18 mouse cellular contexts compared by ENCODE assay signal in the genomic region with DNA sequence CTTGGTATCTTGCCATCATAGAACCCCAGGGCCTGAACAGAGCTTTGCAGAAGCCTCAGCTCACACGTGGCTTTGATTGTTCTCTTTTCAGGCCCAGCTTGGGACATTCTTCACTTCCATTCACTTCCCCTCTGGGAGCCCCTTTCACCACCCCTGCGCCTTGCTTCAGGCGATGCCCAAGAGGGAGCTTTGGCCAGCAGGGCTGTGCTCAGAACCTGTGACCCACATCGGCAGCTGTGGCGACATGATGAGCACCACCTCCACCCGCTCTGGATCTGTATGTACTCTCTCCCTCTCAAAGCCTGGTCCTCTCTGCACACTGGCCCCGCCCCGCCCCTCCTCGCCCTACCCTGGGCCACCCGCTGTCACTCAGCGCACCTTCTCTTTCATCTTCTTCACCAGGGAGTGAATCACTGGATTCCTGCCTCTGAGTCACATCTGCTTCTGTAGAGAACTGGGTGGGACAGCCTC. TPM values are rescaled to one million over a fixed set of nuclear protein-coding genes. Genes with fewer than 3 reads are reported as not detected.
DNase-seq lines count a peak whose midpoint lies in the region; ATAC-seq lines count a peak whose summit lies in the region.
"Had no signal": no experiment of that assay in that cellular context is flagged by ENCODE, and none has a peak within 500 bp of the region (broad histone marks: within the 10 kb centered on the region; RNA-seq: fewer than 3 reads in every experiment).

No protein-coding gene starts in this region.

- ATAC-seq in limb, embryonic 13.5 days (ENCODE audit: low FRiP score, low read depth), result peak; percentile 45; the same call in 1 of the 2 replicates
- peak; percentile 78 for ATAC-seq in intestine, embryonic 14.5 days (replicated peaks; ENCODE audit: low FRiP score, low TSS enrichment, low read depth)
- no peak for ATAC-seq in liver, embryonic 16.5 days (ENCODE audit: low read depth)
- ATAC-seq: forebrain, embryonic 15.5 days had no signal

- H3K9ac ChIP-seq in limb, embryonic 13.5 days, result no peak overlapping the region
- H3K9ac ChIP-seq in intestine, embryonic 14.5 days (ENCODE audit: low read length), result no peak overlapping the region
- H3K9ac ChIP-seq in liver, embryonic 16.5 days (ENCODE audit: low read depth, low read length), result peak overlapping the region; percentile 33; the same call in 1 of the 2 replicates
- H3K9ac ChIP-seq: forebrain, embryonic 15.5 days; limb, embryonic 12.5 days had no signal

- WGBS in limb, embryonic 13.5 days, result 28% methylated on average over 11 of the region's 11 CpGs
- WGBS in limb, embryonic 10.5 days, result 34% methylated on average over 11 of the region's 11 CpGs
- 33% methylated on average over 11 of the region's 11 CpGs for WGBS in intestine, embryonic 14.5 days
- 45% methylated on average over 11 of the region's 11 CpGs for WGBS in liver, embryonic 16.5 days (ENCODE audit: insufficient replicate concordance)

- DNase-seq in adrenal gland, postnatal 36 days, result peak; percentile 15 to 30
- no peak for DNase-seq in adrenal gland, postnatal 25 days
- DNase-seq in limb, embryonic 10.5 days (ENCODE audit: low spot score), result no peak
- DNase-seq in intestine, embryonic 14.5 days (ENCODE audit: low spot score), result peak; percentile 65
- DNase-seq in right cerebral cortex, adult 2 months (ENCODE audit: low spot score in 2 of 2), result no peak
- no peak for DNase-seq in gastrocnemius, postnatal 4 days (ENCODE audit: low spot score in 2 of 2)
- DNase-seq: cerebellum, adult 18-20 months; gastrocnemius, adult 2 months; kidney, postnatal 36 days; lung, postnatal 4 days; right cerebral cortex, postnatal 14 days; thymus, postnatal 36 days had no signal

- H3K36me3 ChIP-seq in limb, embryonic 13.5 days, result no peaks in the 10 kb centered on the region
- no peaks in the 10 kb centered on the region for H3K36me3 ChIP-seq in limb, embryonic 10.5 days
- H3K36me3 ChIP-seq in intestine, embryonic 14.5 days (ENCODE audit: control insufficient read depth, insufficient read depth, low read length), result peaks cover 12% of the 10 kb centered on the region; the same call in 1 of the 2 replicates
- no peaks in the 10 kb centered on the region; the same call in 1 of the 2 replicates for H3K36me3 ChIP-seq in liver, embryonic 16.5 days (ENCODE audit: control insufficient read depth, insufficient read depth)
- H3K36me3 ChIP-seq: forebrain, embryonic 15.5 days; limb, embryonic 12.5 days had no signal

- no peaks in the 10 kb centered on the region for H3K9me3 ChIP-seq in limb, embryonic 13.5 days
- H3K9me3 ChIP-seq in limb, embryonic 10.5 days (replicated peaks), result no peaks in the 10 kb centered on the region
- no peaks in the 10 kb centered on the region for H3K9me3 ChIP-seq in intestine, embryonic 14.5 days (ENCODE audit: control insufficient read depth, low read length)
- no peaks in the 10 kb centered on the region for H3K9me3 ChIP-seq in liver, embryonic 16.5 days (replicated peaks; ENCODE audit: control insufficient read depth, low read length)
- H3K9me3 ChIP-seq: forebrain, embryonic 15.5 days; limb, embryonic 12.5 days had no signal

- H3K4me1 ChIP-seq in limb, embryonic 13.5 days, result no peaks in the 10 kb centered on the region
- peaks cover 9% of the 10 kb centered on the region; the same call in 1 of the 2 replicates for H3K4me1 ChIP-seq in limb, embryonic 10.5 days
- peaks cover 13% of the 10 kb centered on the region for H3K4me1 ChIP-seq in intestine, embryonic 14.5 days (replicated peaks; ENCODE audit: control insufficient read depth, insufficient read depth, low read length)
- peaks cover 77% of the 10 kb centered on the region for H3K4me1 ChIP-seq in liver, embryonic 16.5 days (ENCODE audit: control insufficient read depth, low read depth, low read length)
- H3K4me1 ChIP-seq: forebrain, embryonic 15.5 days; limb, embryonic 12.5 days had no signal

- H3K27me3 ChIP-seq in limb, embryonic 13.5 days, result no peaks in the 10 kb centered on the region
- 0 out of 2 replicates have a peak, but pooled peaks cover 3% of the 10 kb centered on the region for H3K27me3 ChIP-seq in limb, embryonic 10.5 days (ENCODE audit: low read depth, poor library complexity, severe bottlenecking)
- H3K27me3 ChIP-seq in intestine, embryonic 14.5 days (replicated peaks; ENCODE audit: control insufficient read depth, insufficient read depth, low read length), result no peaks in the 10 kb centered on the region
- H3K27me3 ChIP-seq in liver, embryonic 16.5 days (ENCODE audit: control insufficient read depth, insufficient read depth, low read depth, low read length), result no peaks in the 10 kb centered on the region
- H3K27me3 ChIP-seq: forebrain, embryonic 15.5 days; limb, embryonic 12.5 days had no signal

- no peak overlapping the region for H3K27ac ChIP-seq in limb, embryonic 13.5 days
- H3K27ac ChIP-seq in limb, embryonic 10.5 days, result no peak overlapping the region
- H3K27ac ChIP-seq in intestine, embryonic 14.5 days (ENCODE audit: low read depth), result no peak overlapping the region
- peak overlapping the region; percentile 41; the same call in 1 of the 2 replicates for H3K27ac ChIP-seq in liver, embryonic 16.5 days (ENCODE audit: low read length)
- H3K27ac ChIP-seq: forebrain, embryonic 15.5 days; gastrocnemius, adult 2 months; limb, embryonic 12.5 days had no signal

- H3K4me3 ChIP-seq in limb, embryonic 13.5 days, result no peak overlapping the region
- H3K4me3 ChIP-seq in limb, embryonic 10.5 days, result no peak overlapping the region
- no peak overlapping the region for H3K4me3 ChIP-seq in intestine, embryonic 14.5 days (ENCODE audit: low read depth, low read length)
- no peak overlapping the region for H3K4me3 ChIP-seq in liver, embryonic 16.5 days (ENCODE audit: low read depth, low read length)
- H3K4me3 ChIP-seq: forebrain, embryonic 15.5 days; gastrocnemius, adult 2 months; limb, embryonic 12.5 days had no signal

- no peak overlapping the region for H3K4me2 ChIP-seq in limb, embryonic 13.5 days (replicated peaks)
- peak overlapping the region; percentile 22; the same call in 1 of the 2 replicates for H3K4me2 ChIP-seq in intestine, embryonic 14.5 days (ENCODE audit: low read length)
- H3K4me2 ChIP-seq in liver, embryonic 16.5 days (ENCODE audit: low read depth, low read length), result peak overlapping the region; percentile 37; the same call in 1 of the 2 replicates
- H3K4me2 ChIP-seq: forebrain, embryonic 15.5 days; limb, embryonic 12.5 days had no signal

RNA-seq across cellular contexts. Expression of gene AA986860, which starts 5.7 kb away (rescaled TPM):
- 10 to 100 TPM in 1 of 2 experiments, 1 to 10 TPM in 1; 2.7 to 13.1 TPM for total RNA-seq in adrenal gland, postnatal 36 days (2021)
- total RNA-seq in adrenal gland, postnatal 25 days (2021), result 2.5 and 3.4 TPM in 2 replicates
- 1.2 and 1.3 TPM in 2 replicates for polyA plus RNA-seq in limb, embryonic 13.5 days (2015; fragmentation: Nextera tagmentation; extraction: Ambion mirVana)
- polyA plus RNA-seq in limb, embryonic 10.5 days (2016; fragmentation: Nextera tagmentation; extraction: Ambion mirVana), result 0.23 and 0.38 TPM in 2 replicates
- polyA plus RNA-seq in intestine, embryonic 14.5 days (2014; fragmentation: Nextera tagmentation; extraction: Ambion mirVana), result 55.7 and 61.4 TPM in 2 replicates
- 6.2 and 7.3 TPM in 2 replicates for polyA plus RNA-seq in liver, embryonic 16.5 days (2015; fragmentation: Nextera tagmentation; extraction: Ambion mirVana)
- 1 to 10 TPM; 1.0 to 1.2 TPM for total RNA-seq in gastrocnemius, postnatal 4 days (2021)

RNA-seq across cellular contexts. Expression of gene Pfkfb2, which starts 8.4 kb away (rescaled TPM):
- 10 to 100 TPM; 27.2 to 48.8 TPM for total RNA-seq in adrenal gland, postnatal 36 days (2021)
- 29.3 and 34.7 TPM in 2 replicates for total RNA-seq in adrenal gland, postnatal 25 days (2021)
- 8.7 and 9.4 TPM in 2 replicates for polyA plus RNA-seq in limb, embryonic 13.5 days (2015; fragmentation: Nextera tagmentation; extraction: Ambion mirVana)
- 3.4 and 5.1 TPM in 2 replicates for polyA plus RNA-seq in limb, embryonic 10.5 days (2016; fragmentation: Nextera tagmentation; extraction: Ambion mirVana)
- polyA plus RNA-seq in intestine, embryonic 14.5 days (2014; fragmentation: Nextera tagmentation; extraction: Ambion mirVana), result 9.4 and 9.8 TPM in 2 replicates
- 5.1 and 5.2 TPM in 2 replicates for polyA plus RNA-seq in liver, embryonic 16.5 days (2015; fragmentation: Nextera tagmentation; extraction: Ambion mirVana)
- 10 to 100 TPM; 10.5 to 13.4 TPM for total RNA-seq in gastrocnemius, postnatal 4 days (2021)

RNA-seq across cellular contexts. Expression of gene Yod1, which starts 20.3 kb away (rescaled TPM):
- 10 to 100 TPM in 1 of 2 experiments, 1 to 10 TPM in 1; 7.7 to 18.8 TPM for total RNA-seq in adrenal gland, postnatal 36 days (2021)
- 8.7 and 9.9 TPM in 2 replicates for total RNA-seq in adrenal gland, postnatal 25 days (2021)
- polyA plus RNA-seq in limb, embryonic 13.5 days (2015; fragmentation: Nextera tagmentation; extraction: Ambion mirVana), result 12.4 and 12.5 TPM in 2 replicates
- polyA plus RNA-seq in limb, embryonic 10.5 days (2016; fragmentation: Nextera tagmentation; extraction: Ambion mirVana), result 6.0 and 8.2 TPM in 2 replicates
- 7.5 and 8.1 TPM in 2 replicates for polyA plus RNA-seq in intestine, embryonic 14.5 days (2014; fragmentation: Nextera tagmentation; extraction: Ambion mirVana)
- 40.7 and 43.1 TPM in 2 replicates for polyA plus RNA-seq in liver, embryonic 16.5 days (2015; fragmentation: Nextera tagmentation; extraction: Ambion mirVana)
- total RNA-seq in gastrocnemius, postnatal 4 days (2021), result 1 to 10 TPM; 4.0 to 5.2 TPM

RNA-seq across cellular contexts. Expression of gene Gm29427, which starts 21.8 kb away (rescaled TPM):
- not detected for total RNA-seq in adrenal gland, postnatal 36 days (2021)
- 0.21 TPM in 1 of 2 replicates, not detected in the other for total RNA-seq in adrenal gland, postnatal 25 days (2021)
- not detected in 2 replicates for polyA plus RNA-seq in limb, embryonic 13.5 days (2015; fragmentation: Nextera tagmentation; extraction: Ambion mirVana)
- not detected in 2 replicates for polyA plus RNA-seq in limb, embryonic 10.5 days (2016; fragmentation: Nextera tagmentation; extraction: Ambion mirVana)
- 0.23 TPM in 1 of 2 replicates, not detected in the other for polyA plus RNA-seq in intestine, embryonic 14.5 days (2014; fragmentation: Nextera tagmentation; extraction: Ambion mirVana)
- not detected in 2 replicates for polyA plus RNA-seq in liver, embryonic 16.5 days (2015; fragmentation: Nextera tagmentation; extraction: Ambion mirVana)
- not detected for total RNA-seq in gastrocnemius, postnatal 4 days (2021)
- total RNA-seq: neutrophil, adult 5-6 weeks had no signal
- polyA plus RNA-seq: forebrain, embryonic 15.5 days; heart, embryonic 16.5 days; limb, embryonic 12.5 days had no signal

Comparison
In these comparisons a context has a peak if more than half of its experiments do, and no peak if none do; other contexts are left out.
1. DNase-seq: peak in adrenal gland, postnatal 36 days (2 of 2) and intestine, embryonic 14.5 days (single experiment); none in adrenal gland, postnatal 25 days (single experiment), limb, embryonic 10.5 days (single experiment), right cerebral cortex, adult 2 months (0 of 2) and gastrocnemius, postnatal 4 days (0 of 2).